Mouse (Mus musculus) layer of hippocampus, adult 2 months (tissue): ENCODE measurements around the gene Ogfod2. TPM values are rescaled to one million over a fixed set of nuclear protein-coding genes. Genes with fewer than 3 reads are reported as not detected.

Experiments used
- DNase-seq, 2 experiments: peaks; one replicate each; pipeline ENCODE4 v3.0.0; 2022; ENCODE audit warnings: low spot score in 2 of 2
- H3K27ac ChIP-seq: fragments of 200-600 bp; 2 replicates; pipeline ENCODE4 v1.8.1; 2022
- H3K4me3 ChIP-seq: fragments of 200-600 bp; 2 replicates; pipeline ENCODE4 v1.8.1; 2022; ENCODE audit warnings: mild to moderate bottlenecking
- CTCF ChIP-seq: fragments of 200-600 bp; conservative IDR thresholded peaks from 2 replicates; pipeline ENCODE4 v1.8.1; 2022; ENCODE audit warnings: antibody characterized with exemption, mild to moderate bottlenecking, moderate library complexity
- total RNA-seq, 2 experiments: library from RNA; stranded (reverse); gene quantifications; 2 replicates each; pipeline ENCODE4 v1.2.3; 2021

Ogfod2 gene
- total RNA-seq, 2 experiments from 2014 or later = 32.7 to 38.7 TPM

DNA sequence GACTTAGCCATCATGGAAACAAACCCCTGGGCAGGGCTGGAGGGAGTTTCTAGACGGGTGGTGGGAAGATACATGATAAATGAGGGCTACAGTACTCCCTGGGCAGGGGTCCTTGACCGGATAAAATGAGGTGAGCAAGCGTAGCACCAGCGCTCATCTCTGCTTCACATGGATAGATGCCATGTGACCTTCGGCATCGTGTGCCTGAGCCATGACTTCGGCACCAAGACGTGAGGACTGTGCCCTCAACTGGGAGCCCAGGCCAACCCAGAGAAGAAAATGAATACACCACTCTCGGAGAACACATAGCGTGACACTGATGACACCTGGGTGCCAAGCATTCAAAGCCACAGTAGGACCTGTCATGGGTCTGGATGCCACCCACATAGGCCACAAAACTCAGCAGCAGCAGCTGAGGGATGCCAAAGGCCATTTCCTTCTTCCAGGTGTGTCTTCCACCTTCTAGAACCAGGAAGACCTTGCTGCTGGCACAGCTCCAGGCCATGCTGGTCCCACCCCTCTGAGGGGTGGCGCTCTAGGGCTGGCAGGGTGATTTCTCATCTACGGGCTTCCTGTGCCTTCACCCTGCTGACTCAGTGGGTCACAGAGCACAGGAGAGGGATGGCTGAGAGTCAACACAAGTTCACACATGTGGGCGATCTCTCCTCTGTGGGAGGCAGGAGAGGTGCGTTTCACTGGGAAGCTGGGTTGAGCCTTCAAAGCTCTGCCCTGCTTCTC is 28.1 kb upstream of the Ogfod2 start:
- no peak for TF ChIP-seq CTCF
- DNase-seq = no peak
- Histone ChIP-seq H3K27ac (no peak overlapping the region), H3K4me3 (no peak overlapping the region)

GRCm38 (mm10) chr5:124084588-124085173 is 27.4 kb upstream of the Ogfod2 start:
- peak; percentile 78 to 90 for DNase-seq
- H3K27ac ChIP-seq = no peak overlapping the region
- peak; percentile 95 for TF ChIP-seq CTCF
- H3K4me3 ChIP-seq = no peak overlapping the region

- no peak for DNase-seq
- Histone ChIP-seq H3K4me3 (no peak overlapping the region), H3K27ac (no peak overlapping the region)
- TF ChIP-seq CTCF = no peak
Measured at GRCm38 (mm10) chr5:124085513-124085912, 26.6 kb upstream of the Ogfod2 start.

GRCm38 (mm10) chr5:124086876-124087275 is 25.2 kb upstream of the Ogfod2 start:
- Histone ChIP-seq H3K27ac (no peak overlapping the region), H3K4me3 (no peak overlapping the region)
- DNase-seq = no peak
- TF ChIP-seq CTCF = no peak

- H3K4me3 ChIP-seq = no peak overlapping the region
- DNase-seq = no peak
- no peak for TF ChIP-seq CTCF
- no peak overlapping the region for H3K27ac ChIP-seq
Measured at GRCm38 (mm10) chr5:124089868-124090267, 22.2 kb upstream of the Ogfod2 start.

DNA sequence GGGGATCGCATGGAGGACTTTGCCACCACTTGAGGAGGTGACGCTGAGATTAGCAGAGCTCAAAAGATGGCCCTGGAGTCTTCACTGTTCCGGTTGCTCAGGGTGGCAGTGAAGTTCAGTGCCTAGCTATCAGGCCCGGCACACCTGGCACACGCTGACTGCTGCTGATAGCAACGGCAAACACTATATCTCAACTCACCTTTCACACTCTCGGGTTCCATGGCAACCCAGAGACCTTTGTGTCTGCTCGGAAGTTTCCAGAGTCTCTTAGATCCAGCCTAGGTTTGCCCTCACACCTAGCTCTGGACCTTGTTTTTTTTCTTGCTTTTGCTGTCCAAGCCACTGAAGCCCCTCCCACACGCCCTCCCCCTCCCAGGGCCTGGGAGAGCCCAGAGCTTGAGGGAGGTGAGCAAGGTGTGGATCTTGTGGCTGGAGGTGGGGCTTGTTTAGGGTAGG is 20.1 kb upstream of the Ogfod2 start:
- TF ChIP-seq CTCF = no peak
- Histone ChIP-seq H3K27ac (no peak overlapping the region), H3K4me3 (no peak overlapping the region)
- no peak for DNase-seq

GRCm38 (mm10) chr5:124093120-124093794 is 18.8 kb upstream of the Ogfod2 start:
- peak overlapping the region; percentile 83 for H3K27ac ChIP-seq
- TF ChIP-seq CTCF = no peak
- peak in 1 of 2 experiments; percentile 71 for DNase-seq
- H3K4me3 ChIP-seq = peak overlapping the region; percentile 30

DNA sequence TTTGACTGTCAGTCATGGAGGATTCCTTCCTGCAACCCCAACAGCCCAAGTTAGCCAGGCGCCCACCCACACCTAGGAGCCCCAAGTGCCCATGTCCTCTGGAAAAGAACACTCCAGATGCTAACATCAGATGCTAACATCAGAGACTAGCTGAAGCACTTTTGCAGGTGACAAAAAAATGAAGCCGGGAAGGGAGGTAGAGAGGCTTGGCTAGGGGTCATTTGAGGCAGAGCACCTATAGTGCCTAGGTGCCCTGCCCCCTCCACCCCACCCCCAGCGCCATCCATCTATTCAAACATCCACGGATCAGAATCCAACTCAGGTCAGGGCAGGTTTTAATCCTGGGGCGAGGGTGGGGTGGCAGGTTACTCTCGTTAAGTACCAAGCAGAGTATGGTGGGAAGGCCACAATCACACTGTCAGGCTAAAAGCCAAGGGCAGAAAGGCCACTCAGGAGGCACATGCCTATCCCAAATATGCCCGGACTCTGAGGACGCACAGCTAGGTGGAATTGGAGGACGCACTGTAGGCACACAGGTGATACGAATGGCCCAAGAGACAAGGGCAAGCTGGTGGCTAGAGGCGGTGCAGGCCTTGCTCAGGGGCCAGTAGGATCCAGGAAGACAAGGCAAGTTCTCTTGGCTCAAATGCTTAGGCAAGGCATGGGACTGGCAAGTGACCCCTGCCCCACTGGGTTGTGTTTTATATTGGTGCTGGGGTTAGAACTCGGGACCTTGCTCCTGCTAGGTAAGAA is 18.1 kb upstream of the Ogfod2 start:
- no peak for DNase-seq
- Histone ChIP-seq H3K4me3 (peak overlapping the region; percentile 30), H3K27ac (peak overlapping the region; percentile 83)
- no peak for TF ChIP-seq CTCF

GRCm38 (mm10) chr5:124095077-124095581 is 17.0 kb upstream of the Ogfod2 start:
- DNase-seq = no peak
- H3K27ac ChIP-seq = peak overlapping the region; percentile 90
- TF ChIP-seq CTCF = no peak
- peak overlapping the region; percentile 93 for H3K4me3 ChIP-seq

- peak within 1 kb of the TSS; percentile 93 for H3K4me3 ChIP-seq
- H3K27ac ChIP-seq = peak within 1 kb of the TSS; percentile 90
- no peak for TF ChIP-seq CTCF
- peak; percentile 96 to 97 for DNase-seq
Measured at GRCm38 (mm10) chr5:124095596-124096232, 16.4 kb upstream of the Ogfod2 start, which contains the start of gene Abcb9. TSS of gene Abcb9 (minus strand) at chr5:124095798.

- no peak overlapping the region for H3K4me3 ChIP-seq
- no peak overlapping the region for H3K27ac ChIP-seq
- TF ChIP-seq CTCF = no peak
- DNase-seq = no peak
Measured at GRCm38 (mm10) chr5:124098923-124099322, 13.2 kb upstream of the Ogfod2 start.
